Mouse (Mus musculus) MEL (cell line): ENCODE data around the gene Zup1. TPM values are rescaled to one million over a fixed set of nuclear protein-coding genes. Genes with fewer than 3 reads are reported as not detected.
"Not testable (repeated sequence)": the region's sequence is repeated elsewhere in the genome, so short reads cannot be mapped to it uniquely, and the experiment has no call there.

Experiments used
- DNase-seq: peaks from one replicate; pipeline ENCODE4 v3.0.0; 2011; ENCODE audit warnings: low read depth, low spot score
- H3K27ac ChIP-seq: 2 replicates; pipeline ENCODE4 v1.5.1; 2012; ENCODE audit warnings: low read depth, mild to moderate bottlenecking, control low read depth, low read length, moderate library complexity; ENCODE audit not compliant: control insufficient read depth
- H3K27me3 ChIP-seq, 2 experiments: fragments of 150-350 bp in 1 of 2; sonication (generic) in 1 of 2; 2 replicates each; pipeline ENCODE4 v1.6.1; 2012; ENCODE audit warnings: low read length in 2 of 2, mild to moderate bottlenecking in 2 of 2, improper control_type of control experiment in 1 of 2, moderate library complexity in 1 of 2; ENCODE audit not compliant: insufficient read depth in 2 of 2, control insufficient read depth in 1 of 2
- H3K36me3 ChIP-seq, 2 experiments: 2 replicates each; pipeline ENCODE4 v1.6.1; 2012 to 2014; ENCODE audit warnings: low read length in 2 of 2, improper control_type of control experiment in 1 of 2, inconsistent platforms in 1 of 2, mild to moderate bottlenecking in 1 of 2; ENCODE audit not compliant: insufficient read depth in 2 of 2, control insufficient read depth in 1 of 2
- H3K4me1 ChIP-seq, 2 experiments: fragments of 150-350 bp in 1 of 2; sonication (generic) in 1 of 2; 2 replicates each; pipeline ENCODE4 v1.6.1; 2012; ENCODE audit warnings: low read length in 2 of 2, improper control_type of control experiment in 1 of 2, mild to moderate bottlenecking in 1 of 2; ENCODE audit not compliant: insufficient read depth in 2 of 2, control insufficient read depth in 1 of 2
- H3K4me3 ChIP-seq, 2 experiments: fragments of 150-350 bp in 1 of 2; sonication (generic) in 1 of 2; 2 replicates each; pipeline ENCODE4 v1.5.1; 2012; ENCODE audit warnings: low read depth in 2 of 2, low read length in 2 of 2, mild to moderate bottlenecking in 2 of 2, moderate library complexity in 2 of 2, control low read depth in 1 of 2, improper control_type of control experiment in 1 of 2; ENCODE audit not compliant: control insufficient read depth in 1 of 2, insufficient read depth in 1 of 2
- H3K79me2 ChIP-seq: 2 replicates; pipeline ENCODE4 v1.6.1; 2012; ENCODE audit warnings: mild to moderate bottlenecking, low read length, moderate library complexity; ENCODE audit not compliant: control insufficient read depth, poor library complexity, insufficient read depth
- H3K9ac ChIP-seq: 2 replicates; pipeline ENCODE4 v1.6.1; 2012; ENCODE audit warnings: low read depth, mild to moderate bottlenecking, control low read depth, low read length, moderate library complexity; ENCODE audit not compliant: control insufficient read depth, poor library complexity, severe bottlenecking
- H3K9me3 ChIP-seq: fragments of 150-350 bp; sonication (generic); replicated peaks from 2 replicates; pipeline ENCODE4 v1.6.1; 2012; ENCODE audit warnings: mild to moderate bottlenecking, low read length, improper control_type of control experiment, moderate library complexity; ENCODE audit not compliant: insufficient read depth
- CTCF ChIP-seq, 3 experiments: IDR thresholded peaks in 2 of 3; conservative IDR thresholded peaks in 1 of 3; 2 replicates each; pipeline ENCODE4 v1.5.1; 2011 to 2012; ENCODE audit warnings: low read length in 3 of 3, low read depth in 2 of 3, mild to moderate bottlenecking in 2 of 3, improper control_type of control experiment in 1 of 3, inconsistent platforms in 1 of 3, mixed read lengths in 1 of 3, moderate library complexity in 1 of 3; ENCODE audit not compliant: control insufficient read depth in 1 of 3, insufficient read depth in 1 of 3, poor library complexity in 1 of 3, severe bottlenecking in 1 of 3
- E2F4 ChIP-seq: IDR thresholded peaks from 2 replicates; pipeline ENCODE4 v1.6.1; 2011; ENCODE audit warnings: low read depth, low read length, improper control_type of control experiment, borderline replicate concordance
- ETS1 ChIP-seq: IDR thresholded peaks from 2 replicates; pipeline ENCODE4 v1.6.1; 2012; ENCODE audit warnings: low read depth, mild to moderate bottlenecking, inconsistent platforms, low read length, improper control_type of control experiment, moderate library complexity
- HCFC1 ChIP-seq: IDR thresholded peaks from 2 replicates; pipeline ENCODE4 v1.6.1; 2012; ENCODE audit warnings: low read depth, mild to moderate bottlenecking, inconsistent platforms, low read length, improper control_type of control experiment, moderate library complexity
- KAT2A ChIP-seq: conservative IDR thresholded peaks from 2 replicates; pipeline ENCODE4 v1.6.1; 2012; ENCODE audit warnings: low read depth, low read length, improper control_type of control experiment, inconsistent platforms
- NRF1 ChIP-seq: IDR thresholded peaks from 2 replicates; pipeline ENCODE4 v1.6.1; 2014; ENCODE audit warnings: low read depth, mild to moderate bottlenecking, inconsistent platforms, low read length, improper control_type of control experiment, moderate library complexity; ENCODE audit not compliant: poor library complexity, insufficient read depth, severe bottlenecking
- TCF12 ChIP-seq: IDR thresholded peaks from 2 replicates; pipeline ENCODE4 v1.6.1; 2014; ENCODE audit warnings: low read depth, mild to moderate bottlenecking, inconsistent platforms, low read length, improper control_type of control experiment, moderate library complexity
- polyA plus RNA-seq, 2 experiments: library from polyadenylated mRNA; stranded (reverse) in 1 of 2; unstranded in 1 of 2; fragments of >175 nt in 1 of 2; fragments of >200 nt in 1 of 2; gene quantifications; 2 replicates each; pipeline versions ENCODE4 v1.2.1 to v1.2.4; 2012; ENCODE audit warnings: low replicate concordance in 2 of 2, low read depth in 1 of 2; ENCODE audit not compliant: insufficient read length in 2 of 2, insufficient read depth in 1 of 2, missing spikeins in 1 of 2
- total RNA-seq: library from RNA; depleted of rRNA; stranded (reverse); fragments of 300-350 nt; gene quantifications from 2 replicates; pipeline ENCODE4 v1.2.3, GENCODE M21; 2012

The Zup1 gene
- total and polyA plus RNA-seq, 3 experiments, result 6.0 to 6.9 TPM; not detected in 1

- H3K9me3 ChIP-seq, result no peaks in the 10 kb centered on the region
- H3K79me2 ChIP-seq, result no peaks in the 10 kb centered on the region
- H3K27ac ChIP-seq, result no peak within 1 kb of the TSS
- no peak within 1 kb of the TSS for H3K9ac ChIP-seq
- no peak for TF ChIP-seq HCFC1
- TF ChIP-seq E2F4, result no peak
- no peak for TF ChIP-seq TCF12
- TF ChIP-seq KAT2A, result no peak
- TF ChIP-seq NRF1, result no peak
- TF ChIP-seq CTCF (IDR thresholded peaks at IDR 0.05 in 2 of 3, conservative IDR thresholded peaks at IDR 0.05 in 1 of 3; ENCODE audit: control insufficient read depth in 1 of 3, insufficient read depth in 1 of 3, low read depth in 2 of 3, low read length in 3 of 3, poor library complexity in 1 of 3, severe bottlenecking in 1 of 3), result no peak
- no peak for TF ChIP-seq ETS1
- H3K27me3 ChIP-seq, result no peaks in the 10 kb centered on the region
- no peaks in the 10 kb centered on the region for H3K36me3 ChIP-seq
- no peaks in the 10 kb centered on the region for H3K4me1 ChIP-seq
- no peak within 1 kb of the TSS for H3K4me3 ChIP-seq
- no peak for DNase-seq
These were observed 46.3 kb downstream of the Zup1 start, which contains the start of gene Rsph4a for GRCm38 (mm10) chr10:33904530-33905481. TSS of gene Rsph4a (plus strand) at chr10:33905111.

GRCm38 (mm10) chr10:33901520-33901919, 49.5 kb downstream of the Zup1 start:
- H3K36me3 ChIP-seq, H3K79me2 ChIP-seq, H3K4me1 ChIP-seq, H3K27ac ChIP-seq, H3K9ac ChIP-seq, DNase-seq, H3K27me3 ChIP-seq, H3K9me3 ChIP-seq, H3K4me3 ChIP-seq: not testable (repeated sequence)

- not testable (repeated sequence) for H3K27ac ChIP-seq, H3K27me3 ChIP-seq, H3K9me3 ChIP-seq, DNase-seq, H3K9ac ChIP-seq, H3K36me3 ChIP-seq, H3K4me3 ChIP-seq, H3K4me1 ChIP-seq, H3K79me2 ChIP-seq
These were observed 68.7 kb downstream of the Zup1 start for GRCm38 (mm10) chr10:33882411-33882810.
